Mouse (Mus musculus) lung, postnatal 0 days (tissue): ENCODE measurements around the gene Tsen34. TPM values are rescaled to one million over a fixed set of nuclear protein-coding genes. Genes with fewer than 3 reads are reported as not detected.
A peak's percentile ranks its signal among the peaks of the same experiment; 100 is the strongest.

ENCODE experiments used
- ATAC-seq: fragments of 200-750 bp; cut with Nextera tagmentation; 2 replicates; pipeline ENCODE4 v1.8.0; 2017; ENCODE audit warnings: moderate library complexity
- DNase-seq: peaks from one replicate; pipeline ENCODE4 v3.0.0-alpha.2; 2016; ENCODE audit warnings: low spot score
- H3K27ac ChIP-seq: fragments of 300-500 bp; sonication (generic); 2 replicates; pipeline ENCODE4 v1.5.1; 2014; ENCODE audit warnings: antibody characterized with exemption, mild to moderate bottlenecking, low read length, mixed read lengths
- H3K27me3 ChIP-seq: fragments of 300-500 bp; sonication (generic); replicated peaks from 2 replicates; pipeline ENCODE4 v1.6.1; 2014; ENCODE audit warnings: low read length, mixed read lengths; ENCODE audit not compliant: insufficient read depth
- H3K36me3 ChIP-seq: fragments of 300-500 bp; sonication (generic); 2 replicates; pipeline ENCODE4 v1.6.1; 2014; ENCODE audit warnings: low read length, mixed read lengths; ENCODE audit not compliant: insufficient read depth
- H3K4me1 ChIP-seq: fragments of 300-500 bp; sonication (generic); 2 replicates; pipeline ENCODE4 v1.6.1; 2014; ENCODE audit warnings: antibody characterized with exemption, low read depth, low read length, mixed read lengths; ENCODE audit not compliant: insufficient read depth
- H3K4me2 ChIP-seq: fragments of 300-500 bp; sonication (generic); replicated peaks from 2 replicates; pipeline ENCODE4 v1.6.1; 2014; ENCODE audit warnings: low read depth, mild to moderate bottlenecking, low read length, moderate library complexity, mixed read lengths
- H3K4me3 ChIP-seq: fragments of 300-500 bp; sonication (generic); 2 replicates; pipeline ENCODE4 v1.5.1; 2014; ENCODE audit warnings: low read depth, low read length
- H3K9ac ChIP-seq: fragments of 300-500 bp; sonication (generic); replicated peaks from 2 replicates; pipeline ENCODE4 v1.6.1; 2014; ENCODE audit warnings: low read depth, mild to moderate bottlenecking
- H3K9me3 ChIP-seq: fragments of 300-500 bp; sonication (generic); 2 replicates; pipeline ENCODE4 v1.6.1; 2016; ENCODE audit warnings: low read length, mixed read lengths
- CTCF ChIP-seq: IDR thresholded peaks from 2 replicates; pipeline ENCODE4 v1.5.1; 2016; ENCODE audit warnings: antibody characterized with exemption, mild to moderate bottlenecking
- EP300 ChIP-seq: IDR thresholded peaks from 2 replicates; pipeline ENCODE4 v1.6.1; 2016; ENCODE audit warnings: antibody characterized with exemption, mild to moderate bottlenecking, control low read depth
- WGBS: fragments of 180-500 bp; shearing (Covaris S2); extraction: QIAGEN DNeasy Blood & Tissue Kit; methylation state at CpG from one replicate; pipeline ENCODE4 v1.1.7; 2014; 5-methylcytosine and 5-hydroxymethylcytosine counted together
- polyA plus RNA-seq: library from polyadenylated mRNA; unstranded; fragments of >200 nt; fragmentation: Nextera tagmentation; extraction: Ambion mirVana; gene quantifications from 2 replicates; pipeline ENCODE4 v1.2.1, GENCODE M21; 2015

Gene Tsen34
- polyA plus RNA-seq = 155 and 158 TPM in 2 replicates

DNA sequence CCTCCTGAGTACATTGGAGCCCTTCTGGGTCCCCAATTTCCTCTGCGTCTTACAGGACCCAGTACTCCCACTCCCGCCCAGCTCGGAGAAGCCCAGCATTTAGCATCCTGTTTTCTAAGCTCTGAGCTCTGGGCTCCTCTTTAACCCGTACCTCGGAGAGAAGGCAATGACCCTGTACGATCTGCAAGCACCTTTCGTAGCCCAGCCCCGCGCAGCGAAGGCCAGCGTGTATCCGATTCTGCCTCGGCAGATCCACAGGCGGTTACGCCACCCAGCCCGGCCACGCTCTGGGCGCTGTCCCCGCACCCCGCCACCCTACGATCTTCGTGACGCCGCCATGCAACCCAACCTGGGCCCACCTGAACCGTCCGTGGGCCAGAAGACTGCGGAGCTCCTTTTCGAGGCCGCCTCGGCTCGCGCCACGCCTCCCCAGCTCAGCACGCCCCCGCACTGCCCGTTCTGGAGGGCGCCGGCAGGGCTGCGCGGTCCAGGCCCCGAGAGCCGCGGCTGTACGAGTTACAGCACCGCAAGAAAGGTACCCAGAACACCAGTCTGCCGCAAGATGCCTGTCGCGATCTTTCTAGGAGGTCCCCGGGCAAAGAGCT, at the start of gene Tsen34:
Gene Tsen34 (plus strand): TSS at position 482 of the 605 bp plus-strand sequence.
- 0 out of 2 replicates have a peak, but pooled peaks cover 3% of the 10 kb centered on the region for H3K4me1 ChIP-seq
- H3K27ac ChIP-seq = peak within 1 kb of the TSS; percentile 94
- TF ChIP-seq CTCF (peak; percentile 33), EP300 (no peak)
- H3K36me3 ChIP-seq = no peaks in the 10 kb centered on the region
- WGBS = under 1% methylated on average over 46 of the region's 49 CpGs
- H3K4me2 ChIP-seq = peak within 1 kb of the TSS; percentile 96
- ATAC-seq (no peak), DNase-seq (no peak)
- H3K4me3 ChIP-seq = peak within 1 kb of the TSS; percentile 75
- no peaks in the 10 kb centered on the region for H3K27me3 ChIP-seq
- peak within 1 kb of the TSS; percentile 79 for H3K9ac ChIP-seq
- H3K9me3 ChIP-seq = no peaks in the 10 kb centered on the region

DNA sequence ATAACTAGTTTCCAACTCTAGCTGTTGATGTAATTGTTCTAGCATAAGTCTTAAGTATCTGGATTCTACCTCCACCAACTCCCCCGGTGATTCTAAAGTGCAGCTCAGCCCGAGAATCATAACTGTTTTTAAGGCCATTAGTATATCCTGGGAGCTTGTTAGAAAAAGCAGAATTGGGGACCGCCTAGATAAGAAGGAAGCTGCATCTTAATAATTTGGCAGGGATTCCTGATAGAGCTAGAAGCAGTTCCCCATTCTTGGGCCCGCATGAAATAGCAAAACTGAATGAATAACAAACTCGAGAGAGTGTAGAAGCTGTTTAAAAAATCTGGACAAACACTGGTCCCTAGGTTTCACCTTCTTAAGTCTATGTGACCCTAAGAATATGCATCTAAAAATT, 49.3 kb upstream of the Tsen34 start:
- H3K4me2 ChIP-seq = no peak overlapping the region
- peaks cover 14% of the 10 kb centered on the region for H3K4me1 ChIP-seq
- no peak overlapping the region for H3K9ac ChIP-seq
- TF ChIP-seq EP300 = no peak
- H3K4me3 ChIP-seq = no peak overlapping the region
- no peak for DNase-seq
- peaks cover 6% of the 10 kb centered on the region; the same call in 1 of the 2 replicates for H3K36me3 ChIP-seq
- H3K27ac ChIP-seq = no peak overlapping the region
- ATAC-seq = no peak
- no peaks in the 10 kb centered on the region for H3K27me3 ChIP-seq
- no peaks in the 10 kb centered on the region for H3K9me3 ChIP-seq
- WGBS = 65% methylated on average over 5 of the region's 5 CpGs

GRCm38 (mm10) chr7:3643843-3644242, 48.8 kb upstream of the Tsen34 start:
- WGBS = 16% methylated on average over 9 of the region's 9 CpGs
- peaks cover 2% of the 10 kb centered on the region; the same call in 1 of the 2 replicates for H3K36me3 ChIP-seq
- peaks cover 14% of the 10 kb centered on the region for H3K4me1 ChIP-seq
- H3K4me2 ChIP-seq = peak overlapping the region; percentile 49
- H3K27me3 ChIP-seq = no peaks in the 10 kb centered on the region
- H3K9ac ChIP-seq = no peak overlapping the region
- no peak overlapping the region for H3K4me3 ChIP-seq
- no peak for TF ChIP-seq EP300
- no peak for TF ChIP-seq CTCF
- H3K27ac ChIP-seq = 0 out of 2 replicates have a peak overlapping the region, but pooled peaks have one; percentile 33
- H3K9me3 ChIP-seq = no peaks in the 10 kb centered on the region
- no peak for DNase-seq
- no peak for ATAC-seq

GRCm38 (mm10) chr7:3644348-3644671, 48.4 kb upstream of the Tsen34 start:
- H3K36me3 ChIP-seq = no peaks in the 10 kb centered on the region; the same call in 1 of the 2 replicates
- TF ChIP-seq CTCF = no peak
- TF ChIP-seq EP300 = no peak
- H3K4me1 ChIP-seq = peaks cover 14% of the 10 kb centered on the region
- DNase-seq (no peak), ATAC-seq (no peak)
- peak overlapping the region; percentile 33; the same call in 1 of the 2 replicates for H3K27ac ChIP-seq
- H3K4me3 ChIP-seq = peak overlapping the region; percentile 33
- H3K9me3 ChIP-seq = no peaks in the 10 kb centered on the region
- WGBS = under 1% methylated on average over 11 of the region's 11 CpGs
- H3K4me2 ChIP-seq = peak overlapping the region; percentile 49
- no peak overlapping the region for H3K9ac ChIP-seq
- H3K27me3 ChIP-seq = no peaks in the 10 kb centered on the region

- H3K4me1 ChIP-seq = peaks cover 14% of the 10 kb centered on the region
- WGBS = under 1% methylated on average over 46 of the region's 58 CpGs
- H3K27ac ChIP-seq = peak within 1 kb of the TSS; percentile 99
- H3K9ac ChIP-seq = peak within 1 kb of the TSS; percentile 99
- peak within 1 kb of the TSS; percentile 98 for H3K4me3 ChIP-seq
- ATAC-seq (peak; percentile 97), DNase-seq (peak; percentile 100)
- H3K27me3 ChIP-seq = no peaks in the 10 kb centered on the region
- H3K9me3 ChIP-seq = no peaks in the 10 kb centered on the region
- H3K4me2 ChIP-seq = peak within 1 kb of the TSS; percentile 93
- H3K36me3 ChIP-seq = no peaks in the 10 kb centered on the region; the same call in 1 of the 2 replicates
- TF ChIP-seq EP300 (peak; percentile 83), CTCF (no peak)
Observed at GRCm38 (mm10) chr7:3644672-3645487, 47.8 kb upstream of the Tsen34 start, which contains the start of gene Cnot3. Gene Cnot3 (plus strand): TSS chr7:3645268.

DNA sequence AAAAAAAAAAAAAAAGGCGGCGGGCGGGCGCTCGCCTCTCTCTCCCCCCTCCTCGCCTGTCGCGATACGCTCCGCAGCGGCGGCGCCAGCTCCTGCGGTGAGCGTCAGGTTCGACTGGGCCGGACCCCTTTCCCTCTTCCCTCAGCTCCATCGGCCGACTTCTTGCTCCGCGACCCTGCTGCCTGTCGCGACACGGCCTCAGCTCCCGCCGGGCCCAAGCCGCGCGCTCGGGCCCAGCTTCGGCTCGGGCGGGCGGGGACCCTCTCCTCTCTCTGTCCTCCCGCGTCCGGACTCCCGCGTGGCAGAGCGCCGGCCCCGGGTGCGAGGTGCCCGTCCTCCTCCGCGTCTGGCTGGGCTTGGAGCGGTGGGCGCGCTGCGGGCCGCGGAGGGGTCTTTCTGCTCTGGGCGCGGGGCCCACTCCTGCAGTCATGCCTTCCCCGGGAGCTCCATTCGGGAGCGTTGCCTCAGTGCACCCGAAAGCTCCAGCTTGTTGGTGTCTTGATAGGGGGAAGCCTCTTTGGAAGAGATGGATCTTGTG, 47.1 kb upstream of the Tsen34 start:
- Histone ChIP-seq H3K27ac (peak overlapping the region; percentile 99), H3K9me3 (no peaks in the 10 kb centered on the region), H3K9ac (peak overlapping the region; percentile 99), H3K4me2 (peak overlapping the region; percentile 93), H3K4me1 (peaks cover 14% of the 10 kb centered on the region), H3K27me3 (no peaks in the 10 kb centered on the region), H3K4me3 (peak overlapping the region; percentile 98), H3K36me3 (peaks cover 1% of the 10 kb centered on the region; the same call in 1 of the 2 replicates)
- under 1% methylated on average over 28 of the region's 58 CpGs for whole genome bisulfite sequencing
- ATAC-seq (peak; percentile 16), DNase-seq (no peak)
- TF ChIP-seq EP300 = no peak
- TF ChIP-seq CTCF = no peak
